Mouse (Mus musculus): ENCODE measurements around the gene Spry2. TPM values are rescaled to one million over a fixed set of nuclear protein-coding genes. Genes with fewer than 3 reads are reported as not detected.

Spry2 gene
- 85.5 and 91.0 TPM in 2 replicates for polyA plus RNA-seq (2015; fragmentation: Nextera tagmentation; extraction: Ambion mirVana)

- peak within 1 kb of the TSS; percentile 88 for H3K4me2 ChIP-seq (ENCODE audit: low read length)
- no peaks in the 10 kb centered on the region for H3K9me3 ChIP-seq (replicated peaks; ENCODE audit: low read length)
- peaks cover 11% of the 10 kb centered on the region; the same call in 1 of the 2 replicates for H3K4me1 ChIP-seq (replicated peaks; ENCODE audit: insufficient read depth, low read length)
- H3K36me3 ChIP-seq (ENCODE audit: insufficient read depth, low read length), result peaks cover 9% of the 10 kb centered on the region; the same call in 1 of the 2 replicates
- H3K9ac ChIP-seq (ENCODE audit: low read depth, low read length), result peak within 1 kb of the TSS; percentile 96
- under 1% methylated on average over 71 of the region's 89 CpGs for WGBS
- peak; percentile 92 for ATAC-seq (replicated peaks; ENCODE audit: low FRiP score, low read depth)
- H3K27ac ChIP-seq, result peak within 1 kb of the TSS; percentile 99
- H3K4me3 ChIP-seq (replicated peaks; ENCODE audit: low read depth, low read length), result peak within 1 kb of the TSS; percentile 97
- 0 out of 2 replicates have a peak, but pooled peaks have one; percentile 18 for TF ChIP-seq CTCF (IDR thresholded peaks at IDR 0.05; ENCODE audit: low read depth)
- DNase-seq (ENCODE audit: low spot score), result peak; percentile 99
- no peaks in the 10 kb centered on the region for H3K27me3 ChIP-seq (ENCODE audit: insufficient read depth, low read length)
Observed at GRCm38 (mm10) chr14:105896791-105897568, at the start of gene Spry2. Spry2 (minus strand) TSS chr14:105896819.

DNA sequence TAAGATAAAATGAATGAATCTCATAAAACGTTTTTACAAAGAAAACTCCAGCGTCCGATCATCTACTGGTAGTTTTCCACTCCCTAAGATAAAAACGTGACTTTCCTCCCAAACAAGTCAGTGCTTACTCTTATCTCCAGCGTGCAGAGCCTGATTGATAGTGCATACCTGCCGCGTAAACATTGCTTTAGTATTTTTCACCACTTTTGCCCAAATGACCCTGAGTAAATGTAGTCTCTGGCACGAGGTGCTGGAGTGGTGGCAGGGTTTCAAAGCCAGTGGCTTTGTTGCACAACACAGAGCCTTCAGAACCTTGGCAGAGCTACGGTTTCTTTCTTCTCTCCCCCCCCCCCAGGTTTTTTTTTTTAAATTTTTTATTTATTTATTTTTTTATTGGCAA, 44.7 kb upstream of the Spry2 start:
- ATAC-seq (replicated peaks; ENCODE audit: low FRiP score, low read depth) (no peak), DNase-seq (ENCODE audit: low spot score) (no peak)
- TF ChIP-seq CTCF (IDR thresholded peaks at IDR 0.05; ENCODE audit: low read depth), result no peak
- H3K27me3 ChIP-seq (ENCODE audit: insufficient read depth, low read length), result no peaks in the 10 kb centered on the region
- H3K4me1 ChIP-seq (replicated peaks; ENCODE audit: insufficient read depth, low read length), result no peaks in the 10 kb centered on the region
- no peak overlapping the region for H3K9ac ChIP-seq (ENCODE audit: low read depth, low read length)
- H3K4me2 ChIP-seq (ENCODE audit: low read length), result no peak overlapping the region
- WGBS, result 72% methylated on average over 9 of the region's 9 CpGs
- H3K36me3 ChIP-seq (ENCODE audit: insufficient read depth, low read length), result no peaks in the 10 kb centered on the region
- no peaks in the 10 kb centered on the region for H3K9me3 ChIP-seq (replicated peaks; ENCODE audit: low read length)
- H3K27ac ChIP-seq, result no peak overlapping the region
- H3K4me3 ChIP-seq (replicated peaks; ENCODE audit: low read depth, low read length), result no peak overlapping the region

- 63% methylated on average over 9 of the region's 9 CpGs for WGBS
- Histone ChIP-seq H3K27me3 (ENCODE audit: insufficient read depth, low read length) (no peaks in the 10 kb centered on the region), H3K36me3 (ENCODE audit: insufficient read depth, low read length) (no peaks in the 10 kb centered on the region), H3K27ac (no peak overlapping the region), H3K4me2 (ENCODE audit: low read length) (no peak overlapping the region), H3K9me3 (replicated peaks; ENCODE audit: low read length) (no peaks in the 10 kb centered on the region), H3K9ac (ENCODE audit: low read depth, low read length) (no peak overlapping the region), H3K4me1 (replicated peaks; ENCODE audit: insufficient read depth, low read length) (peaks cover 13% of the 10 kb centered on the region; the same call in 1 of the 2 replicates), H3K4me3 (replicated peaks; ENCODE audit: low read depth, low read length) (no peak overlapping the region)
- TF ChIP-seq CTCF (IDR thresholded peaks at IDR 0.05; ENCODE audit: low read depth), result no peak
- DNase-seq (ENCODE audit: low spot score) (peak; percentile 7), ATAC-seq (replicated peaks; ENCODE audit: low FRiP score, low read depth) (0 out of 2 replicates have a peak, but pooled peaks have one; percentile 7)
Observed at GRCm38 (mm10) chr14:105926726-105927125, 30.1 kb upstream of the Spry2 start.

DNA sequence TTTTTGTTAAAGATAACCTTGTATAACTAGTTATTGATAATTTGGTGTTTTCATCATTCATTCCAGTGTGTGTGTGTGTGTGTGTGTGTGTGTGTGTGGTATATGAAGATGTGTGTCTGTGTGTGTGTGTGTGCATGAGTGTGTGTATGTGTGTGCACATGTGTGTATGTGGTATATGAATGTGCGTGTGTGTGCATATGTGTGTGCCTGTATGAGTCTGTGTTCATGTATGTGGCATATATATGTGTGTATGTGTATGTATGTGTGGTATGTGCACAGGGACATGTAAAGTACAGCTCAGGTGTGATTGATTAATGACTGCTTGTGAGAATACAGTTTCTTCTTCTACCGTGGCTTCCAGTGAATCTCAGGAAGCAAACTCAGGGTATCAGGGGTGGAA, 28.7 kb upstream of the Spry2 start:
- no peak for TF ChIP-seq CTCF (IDR thresholded peaks at IDR 0.05; ENCODE audit: low read depth)
- no peaks in the 10 kb centered on the region for H3K9me3 ChIP-seq (replicated peaks; ENCODE audit: low read length)
- H3K4me3 ChIP-seq (replicated peaks; ENCODE audit: low read depth, low read length), result no peak overlapping the region
- WGBS, result 81% methylated on average over 2 of the region's 2 CpGs
- H3K36me3 ChIP-seq (ENCODE audit: insufficient read depth, low read length), result no peaks in the 10 kb centered on the region
- H3K4me2 ChIP-seq (ENCODE audit: low read length), result no peak overlapping the region
- no peak overlapping the region for H3K27ac ChIP-seq
- ATAC-seq (replicated peaks; ENCODE audit: low FRiP score, low read depth), result no peak
- H3K4me1 ChIP-seq (replicated peaks; ENCODE audit: insufficient read depth, low read length), result peaks cover 20% of the 10 kb centered on the region; the same call in 1 of the 2 replicates
- no peak overlapping the region for H3K9ac ChIP-seq (ENCODE audit: low read depth, low read length)
- H3K27me3 ChIP-seq (ENCODE audit: insufficient read depth, low read length), result no peaks in the 10 kb centered on the region
- no peak for DNase-seq (ENCODE audit: low spot score)

GRCm38 (mm10) chr14:105924712-105925111, 28.1 kb upstream of the Spry2 start:
- Histone ChIP-seq H3K9ac (ENCODE audit: low read depth, low read length) (no peak overlapping the region), H3K36me3 (ENCODE audit: insufficient read depth, low read length) (no peaks in the 10 kb centered on the region), H3K9me3 (replicated peaks; ENCODE audit: low read length) (no peaks in the 10 kb centered on the region), H3K27me3 (ENCODE audit: insufficient read depth, low read length) (no peaks in the 10 kb centered on the region), H3K27ac (no peak overlapping the region), H3K4me1 (replicated peaks; ENCODE audit: insufficient read depth, low read length) (peaks cover 24% of the 10 kb centered on the region), H3K4me3 (replicated peaks; ENCODE audit: low read depth, low read length) (no peak overlapping the region), H3K4me2 (ENCODE audit: low read length) (no peak overlapping the region)
- 41% methylated on average over 1 of the region's 1 CpGs for WGBS
- DNase-seq (ENCODE audit: low spot score) (peak; percentile 68), ATAC-seq (replicated peaks; ENCODE audit: low FRiP score, low read depth) (no peak)
- peak; percentile 75 for TF ChIP-seq CTCF (IDR thresholded peaks at IDR 0.05; ENCODE audit: low read depth)

DNA sequence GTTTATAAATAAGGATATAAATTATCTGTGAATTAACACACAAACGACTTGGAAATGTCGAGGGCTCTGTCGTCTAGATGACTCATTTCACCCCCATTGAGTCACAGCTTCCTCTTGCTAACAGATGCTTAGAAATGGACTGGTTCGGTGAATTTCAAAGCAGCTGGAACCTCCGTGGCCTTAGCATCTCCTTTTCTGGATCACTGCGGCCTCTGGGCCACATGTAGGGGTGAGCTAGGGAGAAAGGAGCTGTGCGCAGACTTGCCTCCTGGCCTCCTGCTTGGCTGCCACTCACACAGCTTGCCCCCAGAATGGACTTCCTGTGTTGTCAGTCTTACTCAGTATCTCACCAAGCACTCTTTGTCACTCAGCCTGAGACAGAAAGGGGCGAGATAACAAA, 26.3 kb upstream of the Spry2 start:
- ATAC-seq (replicated peaks; ENCODE audit: low FRiP score, low read depth), result peak; percentile 19; the same call in 1 of the 2 replicates
- Histone ChIP-seq H3K4me2 (ENCODE audit: low read length) (0 out of 2 replicates have a peak overlapping the region, but pooled peaks have one; percentile 2), H3K9ac (ENCODE audit: low read depth, low read length) (no peak overlapping the region), H3K36me3 (ENCODE audit: insufficient read depth, low read length) (no peaks in the 10 kb centered on the region), H3K9me3 (replicated peaks; ENCODE audit: low read length) (no peaks in the 10 kb centered on the region), H3K4me3 (replicated peaks; ENCODE audit: low read depth, low read length) (no peak overlapping the region), H3K4me1 (replicated peaks; ENCODE audit: insufficient read depth, low read length) (peaks cover 24% of the 10 kb centered on the region), H3K27ac (peak overlapping the region; percentile 62; the same call in 1 of the 2 replicates), H3K27me3 (ENCODE audit: insufficient read depth, low read length) (no peaks in the 10 kb centered on the region)
- WGBS, result 12% methylated on average over 8 of the region's 8 CpGs
- no peak for TF ChIP-seq CTCF (IDR thresholded peaks at IDR 0.05; ENCODE audit: low read depth)
- DNase-seq (ENCODE audit: low spot score), result peak; percentile 86
